Mouse (Mus musculus) brain, adult 2 months (tissue): ENCODE measurements around the gene Pole2.
"Not testable (repeated sequence)": the region's sequence is repeated elsewhere in the genome, so short reads cannot be mapped to it uniquely, and the experiment has no call there.

Experiments
- DNase-seq: peaks from one replicate; pipeline ENCODE4 v3.0.0; 2011; ENCODE audit warnings: low read depth, low spot score

The Pole2 gene

GRCm38 (mm10) chr12:69179371-69179770, 48.6 kb downstream of the Pole2 start:
- no peak for DNase-seq

- DNase-seq, result no peak
Measured at GRCm38 (mm10) chr12:69177526-69177925, 50.5 kb downstream of the Pole2 start.

GRCm38 (mm10) chr12:69175975-69176374, 52.0 kb downstream of the Pole2 start:
- DNase-seq, result no peak

DNA sequence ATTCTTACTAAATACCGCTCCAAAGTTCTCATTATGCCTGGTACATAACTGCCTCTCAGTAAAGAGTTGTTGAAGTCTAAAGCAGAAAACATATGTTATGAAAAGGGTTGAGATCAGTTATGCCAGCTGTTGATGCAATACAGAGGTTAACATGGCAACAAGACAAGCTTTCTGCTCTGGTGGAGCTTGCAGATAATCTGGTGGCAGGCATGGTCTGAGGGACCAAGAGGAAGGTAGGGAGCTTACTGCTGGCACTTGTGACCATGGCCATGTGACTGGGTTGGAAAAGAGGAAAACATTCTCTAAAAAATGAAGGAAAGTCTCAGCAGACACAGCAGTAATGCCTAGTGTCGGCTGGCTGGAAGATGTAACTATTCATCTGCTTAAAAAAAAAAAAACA, 56.7 kb downstream of the Pole2 start:
- DNase-seq, result no peak

DNA sequence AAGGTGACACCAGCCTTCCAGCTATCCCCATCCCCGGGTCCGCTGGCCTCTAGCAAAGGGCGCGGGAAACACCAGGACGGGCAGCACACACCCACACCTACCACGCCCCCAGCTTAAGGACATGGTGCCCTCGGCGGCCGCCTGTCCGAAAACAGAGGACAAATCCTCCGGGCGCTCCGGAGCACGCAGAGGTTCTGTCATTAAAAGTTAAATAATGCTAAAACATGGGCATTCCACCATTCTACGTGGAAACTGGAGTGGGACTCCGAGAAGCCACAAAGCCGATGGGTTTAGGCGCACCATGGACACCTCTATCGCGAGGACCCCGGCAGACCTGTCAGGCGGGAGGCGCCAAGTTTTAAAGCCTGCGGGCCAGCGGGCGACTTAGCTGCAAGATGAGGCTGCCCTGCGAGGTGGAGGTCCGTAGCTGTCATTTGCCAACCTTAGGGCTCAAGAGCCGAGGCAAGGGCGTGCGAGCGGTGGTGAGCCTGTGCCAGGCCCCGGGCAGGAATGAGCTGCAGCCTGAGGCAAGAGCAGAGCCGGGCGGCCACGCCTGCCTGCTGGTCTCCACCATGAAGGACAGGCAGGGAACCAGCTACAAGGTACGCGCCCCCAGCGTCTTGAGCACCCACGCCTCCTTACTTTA, 59.4 kb downstream of the Pole2 start, which contains the start of gene Lrr1:
Lrr1 (plus strand) TSS at position 354 of the 646 bp plus-strand sequence.
- DNase-seq, result peak; percentile 88

GRCm38 (mm10) chr12:69167656-69168460, 60.1 kb downstream of the Pole2 start:
- DNase-seq, result no peak

GRCm38 (mm10) chr12:69166861-69167581, 61.0 kb downstream of the Pole2 start:
- DNase-seq, result not testable (repeated sequence)

GRCm38 (mm10) chr12:69164904-69165303, 63.1 kb downstream of the Pole2 start:
- DNase-seq, result no peak

- DNase-seq, result not testable (repeated sequence)
Measured at GRCm38 (mm10) chr12:69163586-69163985, 64.4 kb downstream of the Pole2 start.

DNA sequence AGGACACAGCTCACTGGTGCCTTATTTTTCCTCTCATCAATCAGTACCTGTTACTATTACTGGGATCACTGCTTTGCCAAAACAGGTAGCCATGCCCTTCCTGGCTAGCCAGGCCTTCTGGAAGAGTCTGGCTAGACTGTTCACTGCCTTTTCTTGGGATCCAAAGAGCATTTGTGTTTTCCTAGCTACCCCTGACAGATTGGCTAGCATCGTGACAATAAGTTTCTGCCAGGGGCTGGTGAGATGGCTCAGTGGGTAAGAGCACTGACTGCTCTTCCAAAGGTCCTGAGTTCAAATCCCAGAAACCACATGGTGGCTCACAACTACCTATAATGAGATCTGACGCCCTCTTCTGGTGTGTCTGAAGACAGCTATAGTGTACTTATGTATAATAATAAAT, 67.3 kb downstream of the Pole2 start:
- DNase-seq, result not testable (repeated sequence)

GRCm38 (mm10) chr12:69159578-69159940, 68.4 kb downstream of the Pole2 start:
- DNase-seq, result peak; percentile 76

DNA sequence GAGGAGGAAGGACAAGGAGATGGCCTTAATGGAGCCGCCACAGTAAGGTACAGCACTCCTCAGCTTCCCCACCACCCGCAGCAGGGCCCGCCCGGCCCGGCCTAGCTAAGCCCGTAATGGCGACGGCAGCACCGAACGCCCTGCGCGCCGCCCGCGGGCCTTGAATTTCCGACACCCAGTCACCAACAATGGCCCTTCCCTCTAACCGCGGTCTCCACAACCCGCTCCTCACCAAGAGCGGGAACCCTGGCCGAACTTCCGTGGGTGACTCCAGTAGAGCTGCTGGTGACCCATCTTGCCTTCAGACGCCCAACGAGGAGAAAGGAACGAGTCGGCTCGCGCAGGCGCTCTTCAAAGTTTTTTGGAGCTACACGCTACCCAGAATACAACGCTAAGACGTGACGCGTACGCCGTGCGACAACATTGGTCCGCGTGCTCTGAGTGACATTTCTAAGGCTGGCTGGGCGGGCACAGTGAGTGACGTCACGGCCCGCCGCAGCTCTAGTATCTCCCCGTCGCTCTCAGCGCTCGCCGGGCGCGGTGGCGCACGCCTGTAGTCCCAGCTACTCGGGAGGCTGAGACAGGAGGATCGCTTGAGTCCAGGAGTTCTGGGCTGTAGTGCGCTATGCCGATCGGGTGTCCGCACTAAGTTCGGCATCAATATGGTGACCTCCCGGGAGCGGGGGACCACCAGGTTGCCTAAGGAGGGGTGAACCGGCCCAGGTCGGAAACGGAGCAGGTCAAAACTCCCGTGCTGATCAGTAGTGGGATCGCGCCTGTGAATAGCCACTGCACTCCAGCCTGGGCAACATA, 69.0 kb downstream of the Pole2 start, which contains the start of gene Rps29:
Rps29 (minus strand) TSS at position 422 of the 813 bp plus-strand sequence.
- peak; percentile 100 for DNase-seq

GRCm38 (mm10) chr12:69158366-69158764, 69.6 kb downstream of the Pole2 start:
- DNase-seq, result no peak

GRCm38 (mm10) chr12:69157107-69157506, 70.9 kb downstream of the Pole2 start:
- no peak for DNase-seq

- no peak for DNase-seq
Measured at GRCm38 (mm10) chr12:69156436-69156835, 71.6 kb downstream of the Pole2 start.

DNA sequence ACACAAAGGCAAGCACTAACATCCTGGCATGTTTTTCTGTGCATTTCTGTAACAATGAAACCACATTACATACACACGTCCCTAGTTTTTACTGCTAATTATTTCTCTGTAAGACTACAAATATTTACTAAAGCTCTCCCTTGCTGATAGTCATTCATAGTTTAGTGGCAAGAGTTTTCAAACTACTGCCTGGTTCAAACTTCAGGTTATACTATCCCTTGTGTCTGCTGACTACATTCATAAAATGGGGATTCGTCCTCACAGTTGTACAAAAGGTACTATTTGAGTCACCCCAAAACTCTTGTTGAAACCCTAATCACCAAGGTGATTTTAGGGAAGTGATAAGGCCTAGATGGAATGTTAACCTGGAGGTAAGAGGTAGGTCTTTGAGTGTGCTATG, 72.1 kb downstream of the Pole2 start:
- DNase-seq, result no peak
